Mouse (Mus musculus) midbrain, embryonic 13.5 days (tissue): ENCODE measurements at regions not wholly inside any gene's neighbourhood (a gene's known extent, or its start where the extent isn't known, plus 50 kb on each side); places are given as distances from the start of the nearest gene placed in this dataset.
A peak's percentile ranks its signal among the peaks of the same experiment; 100 is the strongest.

Source experiments
- ATAC-seq: fragments of 200-750 bp; cut with Nextera tagmentation; 2 replicates; pipeline ENCODE4 v1.8.0; 2017; ENCODE audit warnings: mild to moderate bottlenecking, moderate TSS enrichment, moderate library complexity
- H3K27ac ChIP-seq: fragments of 300-500 bp; sonication (generic); 2 replicates; pipeline ENCODE4 v1.5.1; 2015; ENCODE audit warnings: inconsistent platforms, mild to moderate bottlenecking, moderate library complexity
- H3K27me3 ChIP-seq: fragments of 300-500 bp; sonication (generic); 2 replicates; pipeline ENCODE4 v1.6.1; 2015; ENCODE audit warnings: mild to moderate bottlenecking, inconsistent platforms
- H3K36me3 ChIP-seq: fragments of 300-500 bp; sonication (generic); 2 replicates; pipeline ENCODE4 v1.6.1; 2015; ENCODE audit warnings: mild to moderate bottlenecking, inconsistent platforms
- H3K4me1 ChIP-seq: fragments of 300-500 bp; sonication (generic); replicated peaks from 2 replicates; pipeline ENCODE4 v1.6.1; 2015; ENCODE audit warnings: inconsistent platforms
- H3K4me2 ChIP-seq: fragments of 300-500 bp; sonication (generic); replicated peaks from 2 replicates; pipeline ENCODE4 v1.6.1; 2015; ENCODE audit warnings: moderate library complexity, mild to moderate bottlenecking, inconsistent platforms
- H3K4me3 ChIP-seq: fragments of 300-500 bp; sonication (generic); replicated peaks from 2 replicates; pipeline ENCODE4 v1.5.1; 2015; ENCODE audit warnings: mild to moderate bottlenecking, inconsistent platforms
- H3K9ac ChIP-seq: fragments of 300-500 bp; sonication (generic); replicated peaks from 2 replicates; pipeline ENCODE4 v1.6.1; 2015; ENCODE audit warnings: mild to moderate bottlenecking, inconsistent platforms
- H3K9me3 ChIP-seq: fragments of 300-500 bp; sonication (generic); 2 replicates; pipeline ENCODE4 v1.6.1; 2016; ENCODE audit warnings: mild to moderate bottlenecking, inconsistent platforms
- WGBS: fragments of 180-500 bp; shearing (Covaris S2); methylation state at CpG from one replicate; pipeline ENCODE4 v1.1.7; 2015; 5-methylcytosine and 5-hydroxymethylcytosine counted together

DNA sequence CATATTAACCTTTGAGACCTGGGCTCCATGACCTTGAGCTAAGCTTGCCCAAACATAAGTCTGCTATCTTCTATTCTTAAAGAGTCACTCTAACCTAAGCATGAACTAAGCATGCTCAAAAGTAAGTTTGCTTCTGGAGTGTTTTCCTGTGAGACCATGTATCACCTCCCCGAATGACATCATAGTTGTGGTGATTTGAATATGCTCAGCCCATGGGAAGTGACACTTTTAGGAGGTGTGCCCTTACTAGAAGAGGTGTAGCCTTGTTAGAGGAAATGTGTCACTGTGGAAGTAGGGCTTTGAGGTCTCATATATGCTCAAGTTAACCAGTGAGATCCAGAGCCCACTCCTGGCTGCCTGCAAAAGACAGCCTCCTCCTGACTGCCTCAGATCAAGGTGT, 114.7 kb upstream of the Sesn3 start:
- Histone ChIP-seq H3K36me3 (no peaks in the 10 kb centered on the region), H3K27ac (no peak overlapping the region), H3K4me3 (no peak overlapping the region), H3K9me3 (no peaks in the 10 kb centered on the region), H3K4me1 (no peaks in the 10 kb centered on the region), H3K4me2 (no peak overlapping the region), H3K27me3 (no peaks in the 10 kb centered on the region), H3K9ac (no peak overlapping the region)
- WGBS = 87% methylated on average over 1 of the region's 1 CpGs
- no peak for ATAC-seq

DNA sequence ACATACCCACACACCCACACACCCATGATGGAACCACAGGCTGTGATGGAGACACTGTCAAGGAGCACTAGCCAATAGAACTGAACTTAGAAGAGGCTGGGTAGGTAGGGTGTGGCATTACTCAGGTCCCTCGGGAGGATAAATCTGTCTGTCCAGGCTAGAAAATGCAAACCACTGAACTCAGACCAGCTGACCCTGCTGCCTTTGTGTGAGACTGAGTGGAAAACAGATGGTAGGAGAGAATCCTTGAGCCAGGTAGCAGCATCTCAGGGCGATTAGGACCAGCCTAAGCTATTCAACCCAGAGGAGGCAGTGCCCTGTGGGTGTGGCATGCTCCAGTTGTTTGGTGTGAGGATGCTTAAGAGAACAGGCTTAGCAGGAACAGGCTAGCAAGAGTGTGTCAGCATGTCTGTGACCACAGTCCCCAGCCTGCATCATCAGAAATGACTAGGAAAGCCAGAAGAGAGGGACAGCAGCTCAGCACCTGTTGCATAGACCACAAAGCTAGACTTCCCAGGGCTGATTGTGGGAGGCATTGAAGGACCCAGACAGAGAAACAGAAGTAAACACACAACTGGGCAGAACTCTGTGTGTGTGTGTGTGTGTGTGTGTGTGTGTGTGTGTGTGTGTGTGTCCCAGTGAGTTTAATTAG, 103.2 kb upstream of the Sesn3 start:
- H3K27ac ChIP-seq = no peak overlapping the region
- H3K4me2 ChIP-seq = no peak overlapping the region
- H3K27me3 ChIP-seq = no peaks in the 10 kb centered on the region
- WGBS = 54% methylated on average over 2 of the region's 2 CpGs
- H3K9me3 ChIP-seq = no peaks in the 10 kb centered on the region
- no peaks in the 10 kb centered on the region for H3K36me3 ChIP-seq
- peaks cover 34% of the 10 kb centered on the region for H3K4me1 ChIP-seq
- no peak for ATAC-seq
- no peak overlapping the region for H3K9ac ChIP-seq
- no peak overlapping the region for H3K4me3 ChIP-seq

- WGBS = 9% methylated on average over 11 of the region's 11 CpGs
- Histone ChIP-seq H3K36me3 (no peaks in the 10 kb centered on the region), H3K9ac (no peak overlapping the region), H3K27me3 (no peaks in the 10 kb centered on the region), H3K4me3 (no peak overlapping the region), H3K4me2 (peak overlapping the region; percentile 29), H3K4me1 (peaks cover 34% of the 10 kb centered on the region), H3K27ac (peak overlapping the region; percentile 69), H3K9me3 (no peaks in the 10 kb centered on the region)
- ATAC-seq = peak; percentile 90
Measured at GRCm38 (mm10) chr9:14173631-14174323, 101.1 kb upstream of the Sesn3 start.

GRCm38 (mm10) chr9:14174324-14175040, 100.4 kb upstream of the Sesn3 start:
- Histone ChIP-seq H3K4me1 (peaks cover 34% of the 10 kb centered on the region), H3K9me3 (no peaks in the 10 kb centered on the region), H3K4me2 (no peak overlapping the region), H3K4me3 (no peak overlapping the region), H3K27me3 (no peaks in the 10 kb centered on the region), H3K9ac (no peak overlapping the region), H3K36me3 (no peaks in the 10 kb centered on the region), H3K27ac (peak overlapping the region; percentile 69)
- peak; percentile 82 for ATAC-seq
- 72% methylated on average over 3 of the region's 3 CpGs for WGBS

DNA sequence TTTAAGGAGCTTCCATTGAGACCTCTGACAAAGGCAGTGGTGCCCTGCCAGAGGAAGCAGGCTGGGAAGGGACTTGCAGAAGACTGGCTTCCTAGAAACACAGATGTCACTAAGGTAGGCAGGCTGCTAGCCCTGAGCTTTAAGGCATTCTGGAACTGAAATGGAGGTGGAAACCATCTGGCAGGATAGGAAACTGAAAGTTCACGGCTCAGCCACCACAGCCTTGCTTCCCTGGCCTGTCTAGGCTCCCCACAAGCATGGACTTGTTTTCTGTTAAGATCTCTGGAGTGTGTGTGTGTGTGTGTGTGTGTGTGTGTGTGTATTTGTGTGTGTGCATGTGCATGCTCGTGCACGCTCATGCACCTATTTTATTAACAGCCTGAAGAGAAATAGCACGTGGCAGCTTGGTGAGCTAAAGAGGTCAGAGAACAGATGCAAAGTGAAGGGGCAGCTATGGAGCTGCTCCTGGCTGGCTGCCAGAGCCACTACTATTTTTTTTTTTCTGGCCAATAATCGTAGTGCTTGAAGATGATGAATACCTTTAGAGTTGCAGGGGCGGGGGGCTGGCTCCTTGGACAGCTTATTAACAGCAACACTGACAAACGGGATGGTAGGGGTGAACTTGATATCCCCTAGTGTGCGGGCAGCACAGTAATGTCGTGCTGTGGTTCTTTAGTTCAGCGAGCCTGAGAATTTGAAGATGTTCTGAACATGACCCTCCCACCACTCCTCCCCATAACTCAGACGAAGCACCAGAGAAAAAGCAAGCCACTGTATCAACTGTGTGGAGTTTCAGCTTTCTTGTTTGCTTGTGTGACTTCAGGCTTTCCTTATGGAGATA, 99.6 kb upstream of the Sesn3 start:
- Histone ChIP-seq H3K4me3 (no peak overlapping the region), H3K9me3 (no peaks in the 10 kb centered on the region), H3K9ac (no peak overlapping the region), H3K4me2 (0 out of 2 replicates have a peak overlapping the region, but pooled peaks have one; percentile 6), H3K27ac (peak overlapping the region; percentile 69), H3K27me3 (no peaks in the 10 kb centered on the region), H3K36me3 (no peaks in the 10 kb centered on the region), H3K4me1 (peaks cover 34% of the 10 kb centered on the region)
- no peak; the same call in 1 of the 2 replicates for ATAC-seq
- 38% methylated on average over 11 of the region's 11 CpGs for WGBS

- Histone ChIP-seq H3K27me3 (no peaks in the 10 kb centered on the region), H3K4me3 (no peak overlapping the region), H3K9me3 (no peaks in the 10 kb centered on the region), H3K4me1 (peaks cover 15% of the 10 kb centered on the region), H3K36me3 (no peaks in the 10 kb centered on the region), H3K27ac (no peak overlapping the region), H3K9ac (no peak overlapping the region), H3K4me2 (no peak overlapping the region)
- no peak for ATAC-seq
- WGBS = 86% methylated on average over 1 of the region's 1 CpGs
Measured at GRCm38 (mm10) chr9:14179777-14180176, 95.1 kb upstream of the Sesn3 start.

DNA sequence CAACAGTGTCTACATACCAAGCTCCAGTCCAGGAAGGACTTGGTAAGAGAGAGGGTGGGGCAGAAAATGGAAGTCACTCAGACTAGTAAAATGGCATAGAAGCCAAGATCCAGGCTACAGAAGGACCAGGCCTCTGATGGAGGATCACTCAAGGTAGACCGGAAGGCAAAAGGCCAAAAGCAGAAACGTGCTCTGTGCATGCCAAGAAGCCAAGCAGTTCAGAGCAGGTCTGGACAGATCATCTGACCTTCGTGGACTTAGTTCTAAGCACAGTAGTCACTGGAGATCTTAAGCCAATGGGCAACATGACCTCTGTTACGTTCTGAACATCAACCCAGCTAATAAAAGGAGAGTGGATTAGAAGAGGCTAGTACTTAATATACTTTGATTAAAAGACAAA, 90.6 kb upstream of the Sesn3 start:
- H3K4me2 ChIP-seq = no peak overlapping the region
- no peaks in the 10 kb centered on the region for H3K4me1 ChIP-seq
- no peak overlapping the region for H3K27ac ChIP-seq
- WGBS = 86% methylated on average over 4 of the region's 4 CpGs
- no peaks in the 10 kb centered on the region for H3K9me3 ChIP-seq
- H3K9ac ChIP-seq = no peak overlapping the region
- no peak overlapping the region for H3K4me3 ChIP-seq
- H3K36me3 ChIP-seq = no peaks in the 10 kb centered on the region
- no peak for ATAC-seq
- H3K27me3 ChIP-seq = no peaks in the 10 kb centered on the region

DNA sequence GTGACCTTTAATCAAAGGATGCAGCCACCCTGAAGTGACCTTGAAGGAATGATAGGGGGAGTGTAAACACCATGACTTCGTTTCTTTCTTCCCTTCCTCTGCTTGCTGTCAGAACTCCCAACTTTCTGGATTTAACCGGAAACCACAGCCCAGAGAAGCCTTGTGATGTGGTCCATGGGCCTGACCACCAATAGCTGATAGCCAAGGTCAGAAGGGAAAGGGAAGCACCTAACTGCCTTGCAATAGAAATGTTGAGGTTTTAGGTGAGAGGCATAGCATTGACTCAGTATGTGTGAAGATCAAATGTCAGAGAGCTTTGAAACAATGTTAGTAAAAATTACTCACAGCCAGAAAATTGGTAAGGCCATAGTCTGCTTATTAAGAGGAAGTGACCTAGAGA, 89.2 kb upstream of the Sesn3 start:
- Histone ChIP-seq H3K9me3 (no peaks in the 10 kb centered on the region), H3K4me3 (no peak overlapping the region), H3K27me3 (no peaks in the 10 kb centered on the region), H3K4me1 (no peaks in the 10 kb centered on the region), H3K4me2 (no peak overlapping the region), H3K9ac (no peak overlapping the region), H3K36me3 (no peaks in the 10 kb centered on the region), H3K27ac (no peak overlapping the region)
- ATAC-seq = no peak
- 64% methylated on average over 2 of the region's 2 CpGs for WGBS

GRCm38 (mm10) chr9:14187753-14188152, 87.1 kb upstream of the Sesn3 start:
- WGBS = 96% methylated on average over 1 of the region's 1 CpGs
- H3K27me3 ChIP-seq = no peaks in the 10 kb centered on the region
- ATAC-seq = no peak
- H3K9ac ChIP-seq = no peak overlapping the region
- H3K27ac ChIP-seq = no peak overlapping the region
- no peak overlapping the region for H3K4me3 ChIP-seq
- no peaks in the 10 kb centered on the region for H3K36me3 ChIP-seq
- H3K9me3 ChIP-seq = no peaks in the 10 kb centered on the region
- no peaks in the 10 kb centered on the region for H3K4me1 ChIP-seq
- no peak overlapping the region for H3K4me2 ChIP-seq

GRCm38 (mm10) chr9:14188504-14188903, 86.4 kb upstream of the Sesn3 start:
- Histone ChIP-seq H3K4me3 (no peak overlapping the region), H3K36me3 (no peaks in the 10 kb centered on the region), H3K4me1 (no peaks in the 10 kb centered on the region), H3K4me2 (no peak overlapping the region), H3K27ac (no peak overlapping the region), H3K27me3 (no peaks in the 10 kb centered on the region), H3K9ac (no peak overlapping the region), H3K9me3 (no peaks in the 10 kb centered on the region)
- WGBS = 41% methylated on average over 2 of the region's 2 CpGs
- no peak for ATAC-seq

DNA sequence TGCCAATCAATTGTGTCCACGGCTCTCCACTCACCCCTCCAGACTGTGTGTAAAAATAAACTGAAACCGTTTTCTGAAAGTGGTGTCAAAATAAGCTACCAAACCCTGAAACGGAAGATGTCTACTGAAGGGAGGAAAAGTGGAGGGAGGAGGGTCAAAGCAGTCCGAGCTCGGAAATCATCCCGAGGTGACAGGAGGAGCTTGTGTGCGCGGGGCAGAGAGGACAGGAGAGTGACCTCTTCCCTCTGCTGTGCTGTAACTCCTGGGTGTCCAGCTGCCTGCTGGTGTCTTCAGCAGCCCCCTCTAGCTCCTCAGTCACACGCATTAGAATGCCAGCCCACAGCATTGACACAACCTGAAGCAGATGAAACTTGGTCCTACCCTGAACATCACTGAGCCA, 84.2 kb upstream of the Sesn3 start:
- WGBS = 89% methylated on average over 9 of the region's 9 CpGs

GRCm38 (mm10) chr9:14194748-14195147, 80.1 kb upstream of the Sesn3 start:
- Histone ChIP-seq H3K27me3 (no peaks in the 10 kb centered on the region), H3K4me1 (no peaks in the 10 kb centered on the region), H3K4me3 (no peak overlapping the region), H3K4me2 (no peak overlapping the region), H3K36me3 (no peaks in the 10 kb centered on the region), H3K9me3 (no peaks in the 10 kb centered on the region), H3K27ac (no peak overlapping the region), H3K9ac (no peak overlapping the region)
- WGBS = 92% methylated on average over 5 of the region's 5 CpGs
- ATAC-seq = no peak

More for the DNA sequence above, 84.2 kb upstream of the Sesn3 start:
- Histone ChIP-seq H3K27me3 (no peaks in the 10 kb centered on the region), H3K4me1 (no peaks in the 10 kb centered on the region), H3K4me2 (no peak overlapping the region), H3K4me3 (no peak overlapping the region), H3K27ac (no peak overlapping the region), H3K36me3 (no peaks in the 10 kb centered on the region), H3K9me3 (no peaks in the 10 kb centered on the region), H3K9ac (no peak overlapping the region)
- no peak for ATAC-seq
